Mouse (Mus musculus): Measurements from ENCODE around the gene Arhgef5.

Arhgef5 gene

DNA sequence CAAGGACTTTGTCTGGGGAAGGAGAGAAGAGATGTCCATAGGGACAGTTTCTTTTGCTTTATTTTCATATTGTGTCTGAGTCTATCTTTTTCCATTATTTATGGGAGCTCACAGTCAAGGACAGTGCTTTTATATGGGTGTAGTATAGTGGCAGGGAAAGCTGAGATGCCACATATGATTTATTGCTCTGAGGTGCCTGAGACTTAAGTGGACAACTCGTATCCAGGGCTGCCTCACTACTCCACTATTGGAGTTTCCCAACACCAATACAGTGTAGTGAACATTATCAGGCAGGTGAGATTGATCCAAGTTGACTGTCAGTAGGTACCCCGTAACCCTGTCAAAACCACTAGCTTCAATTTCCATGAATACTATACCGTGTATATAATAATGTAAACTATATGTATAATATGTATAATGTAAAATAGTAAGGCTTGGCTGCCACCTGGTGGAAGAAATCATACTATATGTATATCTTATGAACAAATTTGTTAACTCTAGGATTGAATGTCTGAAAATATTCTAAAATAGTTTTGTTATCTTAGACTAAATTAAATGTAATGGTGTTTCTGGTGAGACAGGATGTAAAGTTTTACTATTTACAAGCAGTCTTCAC is 70.3 kb downstream of the Arhgef5 start:
- no peak for DNase-seq

DNA sequence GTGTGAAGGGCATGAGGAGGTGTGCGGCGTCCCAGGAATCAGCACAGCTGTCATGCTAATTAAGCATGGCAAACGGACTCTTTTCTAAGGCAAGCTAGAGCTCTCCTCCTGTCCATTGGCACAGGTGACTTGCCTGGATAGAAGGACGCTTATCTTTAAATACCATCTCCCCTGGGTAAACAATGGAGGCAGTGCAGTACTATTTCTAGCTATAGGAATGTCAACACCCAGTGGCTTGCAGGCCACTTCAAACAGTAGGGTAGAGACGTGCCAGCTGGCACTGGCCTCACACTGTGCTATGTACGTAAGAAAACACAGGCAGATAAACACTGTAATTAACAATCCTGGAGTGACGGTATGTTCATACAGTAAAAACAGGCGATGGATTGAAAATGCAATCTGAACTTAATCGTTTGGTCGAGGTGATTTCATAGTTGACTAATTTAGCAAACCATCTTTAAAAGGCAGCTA is 72.1 kb downstream of the Arhgef5 start:
- no peak for DNase-seq

DNA sequence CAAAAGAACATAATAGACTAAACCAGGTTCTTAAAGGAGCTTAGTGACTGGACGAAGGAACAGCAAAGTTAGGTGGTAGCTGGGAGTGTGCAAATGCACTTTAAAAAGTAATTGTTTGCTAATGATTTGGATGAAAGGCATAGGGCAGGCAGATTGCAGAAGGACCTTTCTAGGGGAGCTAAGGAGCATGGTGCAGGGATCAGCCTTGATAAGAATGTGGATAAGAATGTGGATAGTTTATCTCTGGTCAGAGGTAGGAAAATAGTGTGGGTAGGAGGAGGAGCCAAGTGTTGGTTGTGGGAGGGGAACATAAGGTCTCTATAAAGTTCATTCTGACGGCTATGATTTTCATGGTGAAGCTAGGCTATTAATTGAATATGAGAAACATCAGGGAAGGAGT is 73.4 kb downstream of the Arhgef5 start:
- DNase-seq: no peak
